Mouse (Mus musculus): ENCODE results near the gene Snrnp48.

The Snrnp48 gene

DNA sequence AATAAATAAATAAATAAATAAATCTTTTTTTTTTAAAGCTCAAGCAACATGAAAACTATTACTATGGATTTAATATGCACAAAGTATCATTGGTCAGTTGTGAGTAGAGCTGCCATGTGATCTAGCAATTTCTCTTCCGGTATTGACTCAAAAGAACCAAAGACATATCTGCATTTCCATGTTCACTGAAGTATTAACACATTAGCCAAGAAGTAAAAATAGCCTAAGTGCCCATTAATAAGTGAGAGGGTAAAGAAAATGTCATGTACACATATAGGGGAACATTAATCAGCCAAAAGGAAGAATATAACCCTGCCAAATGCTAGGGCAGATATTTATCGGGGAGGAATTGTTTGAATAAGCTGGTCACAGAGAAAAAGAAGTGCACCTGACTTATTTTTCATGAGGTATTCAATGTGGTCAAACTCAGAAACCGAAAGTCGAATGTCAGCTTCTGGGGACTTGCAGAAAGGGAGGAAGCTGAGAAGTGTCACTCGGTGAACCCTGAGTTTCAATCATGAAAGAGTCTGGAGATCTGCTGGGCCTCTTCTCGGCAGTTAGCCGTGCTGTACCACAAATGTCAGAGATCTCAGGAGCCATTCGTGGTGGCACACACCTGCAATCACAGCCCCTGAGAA lies 64.4 kb downstream of the Snrnp48 start:
- DNase-seq (ENCODE audit: low spot score) = no peak

DNA sequence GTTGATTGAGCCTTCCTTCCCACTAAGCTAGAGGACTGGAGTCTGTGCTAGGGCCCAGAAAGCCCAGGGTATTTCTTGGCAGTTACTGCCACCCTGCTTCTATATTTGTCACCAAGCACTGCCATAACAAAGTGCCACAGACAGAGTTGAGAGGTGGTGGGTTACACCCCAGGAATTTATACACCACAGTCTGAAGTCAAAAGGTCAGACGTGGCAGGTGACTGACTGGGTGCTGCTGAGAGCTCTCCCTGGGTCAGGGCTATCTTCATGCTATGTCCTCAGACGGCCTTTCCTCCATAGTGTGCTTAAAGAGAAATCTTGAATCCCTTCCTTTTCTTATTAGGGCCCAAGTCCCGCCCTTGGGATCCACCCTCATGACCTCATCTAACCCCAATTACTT lies 67.9 kb downstream of the Snrnp48 start:
- no peak for DNase-seq (ENCODE audit: low spot score)
